Mouse (Mus musculus) brain, embryonic 14.5 days (tissue): ENCODE data around the gene Wdr48.

ENCODE experiments used
- CTCF ChIP-seq: fragments of 200-500 bp; IDR thresholded peaks from 2 replicates; pipeline ENCODE4 v1.5.1; 2012; ENCODE audit warnings: inconsistent platforms, mild to moderate bottlenecking, moderate library complexity, borderline replicate concordance; ENCODE audit not compliant: insufficient read depth, insufficient read length; ENCODE audit errors: extremely low read depth
- POLR2A ChIP-seq: fragments of 200-500 bp; IDR thresholded peaks from 2 replicates; pipeline ENCODE4 v1.6.1; 2012; ENCODE audit warnings: mild to moderate bottlenecking, inconsistent platforms, borderline replicate concordance; ENCODE audit not compliant: poor library complexity, insufficient read depth, insufficient read length, severe bottlenecking; ENCODE audit errors: extremely low read depth

DNA sequence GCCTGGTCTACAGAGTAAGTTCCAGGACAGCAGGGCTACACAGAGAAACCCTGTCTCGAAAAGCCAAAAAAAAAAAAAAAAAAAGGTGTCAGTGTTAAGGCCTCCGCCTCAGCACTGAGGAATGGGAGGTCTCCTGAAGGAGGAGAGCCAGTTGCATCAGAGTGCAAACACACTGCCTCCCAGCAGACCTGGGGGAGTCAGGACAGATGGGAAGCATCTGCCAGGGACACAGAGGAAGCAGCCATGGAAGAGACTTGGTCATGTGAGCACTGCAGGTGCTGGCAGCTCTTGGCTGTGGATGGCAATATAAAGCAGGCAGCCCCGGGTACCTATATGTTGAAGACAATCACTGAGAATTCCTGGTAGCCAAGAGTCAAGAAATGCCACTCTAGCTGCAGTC is 15.3 kb downstream of the Wdr48 start:
- TF ChIP-seq CTCF (no peak), POLR2A (no peak)
